Mouse (Mus musculus) lung, adult 2 months (tissue): ENCODE measurements around the gene Hoxc5.

Experiments
- CTCF ChIP-seq: fragments of 200-500 bp; IDR thresholded peaks from 2 replicates; pipeline ENCODE4 v1.5.1; 2011; ENCODE audit warnings: mild to moderate bottlenecking, low read length, control low read depth; ENCODE audit not compliant: insufficient read depth
- POLR2A ChIP-seq: fragments of 200-500 bp; IDR thresholded peaks from 2 replicates; pipeline ENCODE4 v1.6.1; 2011; ENCODE audit warnings: low read depth, mild to moderate bottlenecking, control low read depth, low read length, borderline replicate concordance; ENCODE audit errors: extremely low read depth

GRCm38 (mm10) chr15:102975034-102975433, 7.8 kb downstream of the Hoxc5 start:
- TF ChIP-seq POLR2A: no peak
- no peak for TF ChIP-seq CTCF
